Mouse (Mus musculus): ENCODE data around the gene Vhl.

DNA sequence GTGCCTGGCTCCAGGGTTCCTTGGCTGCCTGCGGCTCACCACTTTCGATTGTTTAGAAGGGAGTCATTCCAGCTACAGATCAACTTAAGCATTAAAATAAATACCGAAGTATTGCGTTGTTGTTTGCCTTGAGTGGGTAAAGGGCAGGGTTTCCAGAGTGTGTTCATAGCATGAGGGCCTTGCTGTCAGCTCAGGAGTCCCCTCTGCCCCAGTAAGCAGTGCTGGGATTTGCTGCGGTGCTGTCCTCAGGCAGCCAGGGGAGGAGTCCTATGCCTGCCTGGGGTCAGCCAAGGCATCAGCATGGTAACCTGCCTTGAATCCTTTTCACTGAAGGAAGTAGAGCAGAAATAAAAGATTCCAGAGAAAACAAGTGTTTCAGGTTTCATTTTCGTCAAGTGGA, 33.1 kb downstream of the Vhl start:
- no peak for TF ChIP-seq POLR2A (IDR thresholded peaks at IDR 0.05; ENCODE audit: insufficient read depth, low read depth, low read length)
- no peak for TF ChIP-seq CTCF (IDR thresholded peaks at IDR 0.05; ENCODE audit: insufficient read depth, low read depth, low read length)

All from olfactory bulb, adult 2 months (tissue).